Mouse (Mus musculus): Measurements from ENCODE around the gene Rapsn.
"Not testable (repeated sequence)": the region's sequence is repeated elsewhere in the genome, so short reads cannot be mapped to it uniquely, and the experiment has no call there.

Gene Rapsn

GRCm38 (mm10) chr2:91035385-91035784 is at the start of gene Rapsn:
Gene Rapsn, plus strand, starts transcription at chr2:91035620.
- no peak for DNase-seq (ENCODE audit: low spot score in 2 of 2)

- DNase-seq (ENCODE audit: low spot score in 2 of 2) = no peak
Measured at GRCm38 (mm10) chr2:90986055-90986454, 49.4 kb upstream of the Rapsn start.

GRCm38 (mm10) chr2:91008536-91008935 is 26.9 kb upstream of the Rapsn start:
- DNase-seq (ENCODE audit: low spot score in 2 of 2) = no peak

- DNase-seq (ENCODE audit: low spot score in 2 of 2) = no peak
Measured at GRCm38 (mm10) chr2:91013881-91014280, 21.5 kb upstream of the Rapsn start.

- no peak for DNase-seq (ENCODE audit: low spot score in 2 of 2)
Measured at GRCm38 (mm10) chr2:91015386-91015785, 20.0 kb upstream of the Rapsn start.

GRCm38 (mm10) chr2:91018061-91018788 is 17.2 kb upstream of the Rapsn start:
- peak; percentile 58 to 59 for DNase-seq (ENCODE audit: low spot score in 2 of 2)

GRCm38 (mm10) chr2:91019911-91020310 is 15.5 kb upstream of the Rapsn start:
- no peak for DNase-seq (ENCODE audit: low spot score in 2 of 2)

- not testable (repeated sequence) for DNase-seq (ENCODE audit: low spot score in 2 of 2)
Measured at GRCm38 (mm10) chr2:91022266-91022665, 13.2 kb upstream of the Rapsn start.

- no peak for DNase-seq (ENCODE audit: low spot score in 2 of 2)
Measured at GRCm38 (mm10) chr2:91023131-91023530, 12.3 kb upstream of the Rapsn start.

GRCm38 (mm10) chr2:91023956-91024355 is 11.5 kb upstream of the Rapsn start:
- DNase-seq (ENCODE audit: low spot score in 2 of 2) = no peak

GRCm38 (mm10) chr2:91025081-91025516 is 10.3 kb upstream of the Rapsn start:
- DNase-seq (ENCODE audit: low spot score in 2 of 2) = peak; percentile 63 to 79

- DNase-seq (ENCODE audit: low spot score in 2 of 2) = no peak
Measured at GRCm38 (mm10) chr2:91026491-91026890, 8.9 kb upstream of the Rapsn start.

GRCm38 (mm10) chr2:91027391-91028214 is 7.8 kb upstream of the Rapsn start:
- DNase-seq (ENCODE audit: low spot score in 2 of 2) = no peak

GRCm38 (mm10) chr2:91031216-91031615 is 4.2 kb upstream of the Rapsn start:
- DNase-seq (ENCODE audit: low spot score in 2 of 2) = no peak

GRCm38 (mm10) chr2:91033000-91033399 is 2.4 kb upstream of the Rapsn start:
- DNase-seq (ENCODE audit: low spot score in 2 of 2) = no peak

- DNase-seq (ENCODE audit: low spot score in 2 of 2) = no peak
Measured at GRCm38 (mm10) chr2:91041786-91042185, 6.4 kb downstream of the Rapsn start.

- no peak for DNase-seq (ENCODE audit: low spot score in 2 of 2)
Measured at GRCm38 (mm10) chr2:91042651-91043398, 7.4 kb downstream of the Rapsn start.

GRCm38 (mm10) chr2:91044727-91045126 is 9.3 kb downstream of the Rapsn start:
- DNase-seq (ENCODE audit: low spot score in 2 of 2) = no peak

GRCm38 (mm10) chr2:91045805-91046204 is 10.4 kb downstream of the Rapsn start:
- not testable (repeated sequence) for DNase-seq (ENCODE audit: low spot score in 2 of 2)

GRCm38 (mm10) chr2:91047359-91047758 is 11.9 kb downstream of the Rapsn start:
- DNase-seq (ENCODE audit: low spot score in 2 of 2) = no peak

- DNase-seq (ENCODE audit: low spot score in 2 of 2) = no peak
Measured at GRCm38 (mm10) chr2:91051917-91052316, 16.5 kb downstream of the Rapsn start.

GRCm38 (mm10) chr2:91052752-91053151 is 17.3 kb downstream of the Rapsn start:
- no peak for DNase-seq (ENCODE audit: low spot score in 2 of 2)

Measured in right cerebral cortex, postnatal 10 days (tissue).